Mouse (Mus musculus): ENCODE measurements around the gene Zfp809. TPM values are rescaled to one million over a fixed set of nuclear protein-coding genes. Genes with fewer than 3 reads are reported as not detected.
A peak's percentile ranks its signal among the peaks of the same experiment; 100 is the strongest.

The Zfp809 gene
- total and polyA plus RNA-seq, 3 experiments: 13.9 to 23.8 (median 14.0) TPM

DNA sequence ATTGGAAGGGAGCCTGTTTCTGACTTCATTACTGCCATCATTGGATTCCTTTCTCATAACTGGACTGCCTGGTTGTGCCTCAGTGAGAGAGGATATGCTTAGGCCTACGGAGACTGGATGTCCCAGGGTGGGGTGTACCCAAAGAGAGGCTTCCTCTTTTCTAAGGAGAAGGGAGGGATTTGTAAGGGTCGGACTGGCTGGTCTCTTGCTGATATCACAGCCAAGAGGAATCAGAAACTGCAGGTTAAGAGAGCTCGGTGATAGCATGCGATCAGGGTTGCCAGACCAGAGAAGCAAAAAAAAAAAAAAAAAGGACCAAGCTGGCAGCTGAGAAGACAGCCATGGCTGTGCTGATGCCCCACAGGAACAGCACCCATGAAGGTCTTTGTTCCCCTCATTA, 31.1 kb downstream of the Zfp809 start:
- Histone ChIP-seq H3K36me3 (replicated peaks in 1 of 2; ENCODE audit: control insufficient read depth in 1 of 2, insufficient read depth in 1 of 2, low read length in 1 of 2) (peaks cover 24 to 48% of the 10 kb centered on the region in 2 experiments), H3K4me1 (ENCODE audit: control insufficient read depth in 1 of 2, insufficient read depth in 2 of 2) (peaks cover under 1 to 2% of the 10 kb centered on the region in 2 experiments; a peak in 2 of 4 replicates), H3K9me3 (replicated peaks; ENCODE audit: low read length) (peaks cover 26% of the 10 kb centered on the region), H3K27ac (ENCODE audit: insufficient read depth, low read depth) (no peak overlapping the region), H3K79me2 (replicated peaks; ENCODE audit: control insufficient read depth, extremely low read depth, insufficient read depth, poor library complexity, severe bottlenecking) (peaks cover 7% of the 10 kb centered on the region), H3K4me3 (replicated peaks in 1 of 3; ENCODE audit: low read depth in 2 of 3, low read length in 2 of 3, poor library complexity in 1 of 3) (no peak overlapping the region), H3K27me3 (replicated peaks) (no peaks in the 10 kb centered on the region), H3K9ac (ENCODE audit: insufficient read depth, low read depth) (no peak overlapping the region), H3K4me2 (ENCODE audit: insufficient read depth, low read depth, poor library complexity, severe bottlenecking) (no peak overlapping the region)
- dilution Hi-C loops (cut with MboI; ENCODE audit: extremely low pct_ligation_motif_present, extremely low pct_unique_long_range_greater_than_20kb, low sequenced_read_pairs): no loop called here
- TF ChIP-seq ETS1 (conservative IDR thresholded peaks at IDR 0.05; ENCODE audit: low read depth, low read length) (no peak), TCF12 (IDR thresholded peaks at IDR 0.05; ENCODE audit: low read depth, low read length) (no peak), CHD1 (IDR thresholded peaks at IDR 0.05; ENCODE audit: low read depth, low read length) (no peak), MAX (IDR thresholded peaks at IDR 0.05; ENCODE audit: low read length) (no peak), POLR2A (IDR thresholded peaks at IDR 0.05; ENCODE audit: low read depth, low read length) (no peak), RCOR1 (conservative IDR thresholded peaks at IDR 0.05; ENCODE audit: low read depth, low read length) (no peak), KAT2A (IDR thresholded peaks at IDR 0.05; ENCODE audit: insufficient replicate concordance, low read length) (no peak), GABPA (IDR thresholded peaks at IDR 0.05; ENCODE audit: insufficient replicate concordance, low read depth, low read length) (no peak), E2F4 (IDR thresholded peaks at IDR 0.05; ENCODE audit: insufficient replicate concordance, low read depth, low read length) (no peak), MYC (IDR thresholded peaks at IDR 0.05; ENCODE audit: low read depth, low read length) (no peak), NRF1 (IDR thresholded peaks at IDR 0.05; ENCODE audit: low read depth, low read length) (no peak)
- in situ Hi-C loops (cut with MboI; ENCODE audit: low pct_ligation_motif_present, low pct_unique_long_range_greater_than_20kb, low sequenced_read_pairs): no loop called here
- DNase-seq (ENCODE audit: extremely low read depth): no peak

DNA sequence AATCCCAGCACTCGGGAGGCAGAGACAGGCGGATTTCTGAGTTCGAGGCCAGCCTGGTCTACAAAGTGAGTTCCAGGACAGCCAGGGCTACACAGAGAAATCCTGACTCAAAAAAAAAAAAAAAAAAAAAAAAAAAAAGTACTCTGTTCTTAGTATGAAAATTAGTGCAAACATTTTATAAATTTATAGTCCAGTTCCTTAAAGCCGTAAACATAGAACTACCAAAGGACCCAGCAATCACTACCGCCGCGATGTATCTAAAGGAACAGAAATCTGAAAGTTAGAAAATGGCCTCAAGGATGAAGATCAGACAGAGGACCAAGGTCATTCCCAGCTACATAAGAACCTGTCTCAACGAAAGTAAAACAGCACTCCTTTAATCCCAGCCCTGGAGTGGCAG, 33.3 kb downstream of the Zfp809 start:
- Histone ChIP-seq H3K4me1 (ENCODE audit: control insufficient read depth in 1 of 2, insufficient read depth in 2 of 2) (peaks cover 2 to 6% of the 10 kb centered on the region in 2 experiments; a peak in 2 of 4 replicates), H3K9me3 (replicated peaks; ENCODE audit: low read length) (peaks cover 17% of the 10 kb centered on the region), H3K36me3 (replicated peaks in 1 of 2; ENCODE audit: control insufficient read depth in 1 of 2, insufficient read depth in 1 of 2, low read length in 1 of 2) (peaks cover 12 to 30% of the 10 kb centered on the region in 2 experiments), H3K9ac (ENCODE audit: insufficient read depth, low read depth) (no peak overlapping the region), H3K27ac (ENCODE audit: insufficient read depth, low read depth) (no peak overlapping the region), H3K4me2 (ENCODE audit: insufficient read depth, low read depth, poor library complexity, severe bottlenecking) (peak overlapping the region; percentile 53; the same call in 1 of the 2 replicates), H3K4me3 (replicated peaks in 1 of 3; ENCODE audit: low read depth in 2 of 3, low read length in 2 of 3, poor library complexity in 1 of 3) (peak overlapping the region; percentile 60 to 72 (median 62)), H3K79me2 (replicated peaks; ENCODE audit: control insufficient read depth, extremely low read depth, insufficient read depth, poor library complexity, severe bottlenecking) (peaks cover 7% of the 10 kb centered on the region), H3K27me3 (replicated peaks) (no peaks in the 10 kb centered on the region)
- DNase-seq (ENCODE audit: extremely low read depth): no peak
- in situ Hi-C loops (cut with MboI; ENCODE audit: low pct_ligation_motif_present, low pct_unique_long_range_greater_than_20kb, low sequenced_read_pairs) (no loop called here), dilution Hi-C loops (cut with MboI; ENCODE audit: extremely low pct_ligation_motif_present, extremely low pct_unique_long_range_greater_than_20kb, low sequenced_read_pairs) (no loop called here)
- no peak for TF ChIP-seq IRF4 (IDR thresholded peaks at IDR 0.05; ENCODE audit: low read depth, low read length)
- TF ChIP-seq ETS1 (conservative IDR thresholded peaks at IDR 0.05; ENCODE audit: low read depth, low read length): no peak
- no peak for TF ChIP-seq CTCF (conservative IDR thresholded peaks at IDR 0.05 in 1 of 2, IDR thresholded peaks at IDR 0.05 in 1 of 2; ENCODE audit: low read depth in 2 of 2, low read length in 2 of 2)
- no peak for TF ChIP-seq MAX (IDR thresholded peaks at IDR 0.05; ENCODE audit: low read length)
- TF ChIP-seq MAZ (IDR thresholded peaks at IDR 0.05; ENCODE audit: low read depth, low read length): no peak
- TF ChIP-seq RCOR1 (conservative IDR thresholded peaks at IDR 0.05; ENCODE audit: low read depth, low read length): no peak
- TF ChIP-seq BHLHE40 (IDR thresholded peaks at IDR 0.05; ENCODE audit: low read depth, low read length): no peak
- no peak for TF ChIP-seq POLR2AphosphoS2 (IDR thresholded peaks at IDR 0.05; ENCODE audit: low read depth, low read length)
- TF ChIP-seq MYC (IDR thresholded peaks at IDR 0.05; ENCODE audit: low read depth, low read length): no peak
- TF ChIP-seq CHD1 (IDR thresholded peaks at IDR 0.05; ENCODE audit: low read depth, low read length): no peak
- TF ChIP-seq NELFE (IDR thresholded peaks at IDR 0.05; ENCODE audit: low read depth, low read length): no peak
- TF ChIP-seq ZMIZ1 (IDR thresholded peaks at IDR 0.05; ENCODE audit: low read depth, low read length): no peak
- TF ChIP-seq MEF2A (IDR thresholded peaks at IDR 0.05; ENCODE audit: borderline replicate concordance, low read depth, low read length): no peak
- no peak for TF ChIP-seq CHD2 (IDR thresholded peaks at IDR 0.05; ENCODE audit: low read length)
- TF ChIP-seq MAFK (IDR thresholded peaks at IDR 0.05; ENCODE audit: insufficient replicate concordance, low read length): no peak
